Mouse (Mus musculus) erythroblast, embryonic 14.5 days (primary cell): ENCODE results near the gene Adap2. TPM values are rescaled to one million over a fixed set of nuclear protein-coding genes. Genes with fewer than 3 reads are reported as not detected.

ENCODE experiments used
- H3K27me3 ChIP-seq: 2 replicates; pipeline ENCODE4 v1.6.1; 2012; ENCODE audit warnings: inconsistent platforms; ENCODE audit not compliant: control insufficient read depth
- H3K36me3 ChIP-seq: 2 replicates; pipeline ENCODE4 v1.6.1; 2012; ENCODE audit warnings: mild to moderate bottlenecking, inconsistent platforms; ENCODE audit not compliant: control insufficient read depth
- H3K4me1 ChIP-seq: 2 replicates; pipeline ENCODE4 v1.6.1; 2012; ENCODE audit warnings: inconsistent platforms; ENCODE audit not compliant: control insufficient read depth
- H3K4me3 ChIP-seq: replicated peaks from 2 replicates; pipeline ENCODE3; 2012; ENCODE audit warnings: moderate library complexity, mild to moderate bottlenecking, inconsistent platforms
- H3K9me3 ChIP-seq: 2 replicates; pipeline ENCODE4 v1.6.1; 2012; ENCODE audit warnings: low read length, inconsistent platforms, mixed read lengths; ENCODE audit not compliant: control insufficient read depth
- GATA1 ChIP-seq: IDR thresholded peaks from 2 replicates; pipeline ENCODE4 v1.6.1; 2012; ENCODE audit warnings: low read length, inconsistent platforms, mixed read lengths
- TAL1 ChIP-seq: IDR thresholded peaks from 3 replicates; pipeline ENCODE4 v1.6.1; 2012; ENCODE audit warnings: low read length, inconsistent platforms, mixed read lengths
- polyA plus RNA-seq: library from polyadenylated mRNA; stranded (reverse); fragments of >175 nt; gene quantifications from 2 replicates; pipeline ENCODE4 v1.2.3, GENCODE M21; 2012

The Adap2 gene
- polyA plus RNA-seq, 1 experiment, result not detected

DNA sequence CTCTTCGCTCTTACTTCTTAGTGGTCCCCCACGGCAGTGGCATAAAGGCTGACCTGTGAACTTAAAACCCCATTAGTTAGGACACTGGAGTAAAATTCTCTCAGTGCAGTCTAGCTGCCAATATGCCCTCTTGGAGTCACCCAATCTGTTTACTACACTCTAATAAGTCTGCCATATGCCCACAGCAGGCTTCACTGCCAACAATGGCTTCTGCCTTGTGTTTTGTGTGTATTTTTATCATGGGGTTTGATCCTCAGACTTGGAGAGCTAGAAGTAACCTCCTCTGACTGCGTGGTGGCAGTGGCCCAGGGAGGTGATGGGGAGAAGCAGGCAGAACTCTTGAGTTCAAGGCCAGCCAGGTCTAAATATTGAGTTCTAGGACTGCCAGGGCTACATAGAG, 50.1 kb downstream of the Adap2 start:
- no peak for TF ChIP-seq GATA1
- TF ChIP-seq TAL1, result no peak
- Histone ChIP-seq H3K36me3 (no peaks in the 10 kb centered on the region), H3K4me3 (no peak overlapping the region), H3K9me3 (no peaks in the 10 kb centered on the region), H3K27me3 (peaks cover 2% of the 10 kb centered on the region; the same call in 1 of the 2 replicates), H3K4me1 (peaks cover 6% of the 10 kb centered on the region)

DNA sequence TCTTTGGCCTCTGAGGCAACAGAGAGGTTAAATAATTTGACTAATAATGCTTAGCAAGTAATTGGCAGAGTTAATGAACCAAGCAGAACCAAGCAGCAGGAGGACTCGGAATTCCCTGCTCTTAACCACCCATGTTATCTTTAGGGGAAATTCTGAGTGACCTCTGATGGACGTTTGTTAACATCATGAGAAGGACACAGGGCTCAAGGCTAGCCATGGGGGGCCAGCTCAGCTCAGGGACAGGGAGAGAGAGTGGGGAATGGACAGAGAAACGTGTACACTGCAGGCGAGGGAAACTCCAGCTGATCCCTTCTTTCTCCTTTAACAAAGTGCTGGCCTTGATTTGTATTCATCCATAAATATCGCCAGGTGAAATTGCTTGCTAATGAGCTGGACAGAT, 51.0 kb downstream of the Adap2 start:
- no peaks in the 10 kb centered on the region for H3K36me3 ChIP-seq
- H3K9me3 ChIP-seq, result no peaks in the 10 kb centered on the region
- H3K4me1 ChIP-seq, result peaks cover 12% of the 10 kb centered on the region
- no peak for TF ChIP-seq GATA1
- no peak for TF ChIP-seq TAL1
- H3K27me3 ChIP-seq, result peaks cover 2% of the 10 kb centered on the region; the same call in 1 of the 2 replicates
- no peak overlapping the region for H3K4me3 ChIP-seq

GRCm38 (mm10) chr11:80208465-80208859, 54.6 kb downstream of the Adap2 start:
- peak overlapping the region; percentile 90 for H3K4me3 ChIP-seq
- peaks cover 31% of the 10 kb centered on the region for H3K4me1 ChIP-seq
- TF ChIP-seq GATA1, result no peak
- TF ChIP-seq TAL1, result no peak
- peaks cover 2% of the 10 kb centered on the region; the same call in 1 of the 2 replicates for H3K27me3 ChIP-seq
- H3K36me3 ChIP-seq, result peaks cover 7% of the 10 kb centered on the region
- no peaks in the 10 kb centered on the region for H3K9me3 ChIP-seq

DNA sequence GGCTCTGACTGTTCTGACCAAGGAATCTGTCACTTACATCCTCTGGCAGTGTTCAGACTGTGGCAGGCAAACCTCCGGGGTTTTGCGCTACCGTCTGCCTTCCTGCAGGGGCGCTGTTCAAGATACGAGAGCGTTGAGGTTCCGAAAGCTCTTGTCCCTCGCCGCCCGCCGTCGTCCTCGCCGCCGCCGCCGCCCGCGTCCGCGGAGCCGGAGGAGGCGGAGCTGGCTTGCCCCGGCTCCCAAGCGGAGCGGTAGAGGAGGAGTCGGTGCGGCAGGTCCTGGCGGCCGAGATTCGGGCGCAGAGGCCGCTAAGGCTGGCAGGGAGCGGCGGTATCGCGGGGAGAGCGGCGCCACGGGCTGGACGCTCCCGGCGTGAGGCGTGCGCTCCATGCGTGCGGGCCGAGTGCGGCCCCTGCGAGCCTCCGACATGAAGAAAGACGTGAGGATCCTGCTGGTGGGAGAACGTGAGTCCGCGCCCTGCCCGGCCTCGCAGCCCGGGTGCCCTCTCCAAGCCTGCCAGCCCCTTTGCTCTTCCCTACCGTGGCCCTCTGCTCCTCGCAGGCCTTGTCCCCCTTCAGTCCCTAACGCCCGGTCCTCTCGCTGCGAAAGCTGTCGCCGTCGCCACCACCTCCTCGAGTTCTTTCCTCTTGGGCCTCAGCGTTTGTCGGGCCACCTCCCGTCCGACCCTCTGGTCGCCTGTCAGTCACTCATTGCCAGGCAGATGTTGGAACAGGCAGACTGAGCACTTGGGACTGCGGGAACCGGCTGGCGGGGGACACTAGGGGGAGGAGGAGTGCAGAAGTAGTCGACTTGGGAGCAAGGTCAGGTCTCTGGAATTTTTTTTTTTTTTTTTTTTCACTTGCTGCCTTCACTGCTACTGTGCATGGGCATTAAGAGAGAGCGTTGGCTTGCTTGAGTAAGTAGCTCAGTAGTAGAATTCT, 55.2 kb downstream of the Adap2 start, which contains the start of gene Rhot1:
TSS of gene Rhot1 (plus strand) at position 160 of the 941 bp plus-strand sequence.
- Histone ChIP-seq H3K4me1 (peaks cover 31% of the 10 kb centered on the region), H3K9me3 (no peaks in the 10 kb centered on the region), H3K27me3 (peaks cover 2% of the 10 kb centered on the region; the same call in 1 of the 2 replicates), H3K36me3 (peaks cover 10% of the 10 kb centered on the region), H3K4me3 (peak within 1 kb of the TSS; percentile 90)
- TF ChIP-seq GATA1, result no peak
- no peak for TF ChIP-seq TAL1

DNA sequence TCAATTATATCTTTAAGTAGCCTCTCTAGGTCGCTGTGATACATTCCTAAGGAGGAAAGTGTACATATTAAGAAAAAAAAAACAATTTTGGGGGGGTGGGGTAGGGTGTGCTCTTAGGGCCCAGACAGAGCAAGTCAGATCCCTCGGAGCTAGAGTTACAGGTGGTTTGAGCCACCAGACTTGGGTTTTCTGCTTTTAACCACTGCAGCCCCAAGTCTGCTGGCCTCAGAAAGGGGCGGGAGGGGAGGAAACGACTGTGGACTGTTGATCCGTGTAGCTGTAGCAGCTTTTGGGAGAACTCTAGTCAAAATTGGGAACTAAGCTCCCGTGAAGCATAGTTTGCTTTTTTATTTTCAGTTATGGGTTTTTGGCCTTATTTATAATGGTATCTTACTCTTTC, 56.4 kb downstream of the Adap2 start:
- H3K4me3 ChIP-seq, result peak overlapping the region; percentile 90
- no peaks in the 10 kb centered on the region for H3K9me3 ChIP-seq
- H3K27me3 ChIP-seq, result peaks cover 2% of the 10 kb centered on the region; the same call in 1 of the 2 replicates
- H3K36me3 ChIP-seq, result peaks cover 19% of the 10 kb centered on the region
- TF ChIP-seq GATA1, result no peak
- no peak for TF ChIP-seq TAL1
- H3K4me1 ChIP-seq, result peaks cover 31% of the 10 kb centered on the region

- Histone ChIP-seq H3K36me3 (peaks cover 24% of the 10 kb centered on the region), H3K9me3 (no peaks in the 10 kb centered on the region)
Measured at GRCm38 (mm10) chr11:80212282-80212681, 58.4 kb downstream of the Adap2 start.

DNA sequence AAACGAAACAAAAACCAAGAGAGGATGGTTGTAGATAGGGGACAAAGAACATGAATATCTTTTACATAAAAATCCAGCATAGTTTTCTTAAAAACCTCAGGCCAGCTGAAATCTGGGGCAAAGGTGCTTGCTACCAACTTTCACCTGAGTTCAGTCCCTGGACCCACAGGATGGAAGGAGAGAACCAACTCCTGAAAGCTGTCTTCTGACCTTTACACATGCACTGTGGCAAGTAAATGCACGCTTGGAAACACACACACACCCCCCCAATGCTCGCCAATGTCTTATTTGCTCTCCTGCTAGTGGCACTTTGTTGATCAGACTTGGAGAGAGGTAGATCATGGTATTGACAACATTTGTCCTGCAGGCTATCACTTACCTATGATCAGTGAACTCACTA, 61.4 kb downstream of the Adap2 start:
- TF ChIP-seq GATA1, result no peak
- TF ChIP-seq TAL1, result no peak
- no peaks in the 10 kb centered on the region for H3K9me3 ChIP-seq
- H3K36me3 ChIP-seq, result peaks cover 25% of the 10 kb centered on the region
- H3K27me3 ChIP-seq, result no peaks in the 10 kb centered on the region
- no peak overlapping the region for H3K4me3 ChIP-seq
- peaks cover 17% of the 10 kb centered on the region for H3K4me1 ChIP-seq

More at GRCm38 (mm10) chr11:80212282-80212681, 58.4 kb downstream of the Adap2 start:
- TF ChIP-seq GATA1, result no peak
- TF ChIP-seq TAL1, result no peak
- peaks cover 31% of the 10 kb centered on the region for H3K4me1 ChIP-seq
- H3K27me3 ChIP-seq, result peaks cover 2% of the 10 kb centered on the region; the same call in 1 of the 2 replicates
- no peak overlapping the region for H3K4me3 ChIP-seq

- Histone ChIP-seq H3K27me3 (no peaks in the 10 kb centered on the region), H3K4me1 (peaks cover 1% of the 10 kb centered on the region; the same call in 1 of the 2 replicates), H3K4me3 (no peak overlapping the region), H3K9me3 (no peaks in the 10 kb centered on the region), H3K36me3 (peaks cover 38% of the 10 kb centered on the region)
- no peak for TF ChIP-seq GATA1
Measured at GRCm38 (mm10) chr11:80218657-80219293, 64.9 kb downstream of the Adap2 start.

Other genes starting within 250 kb of the Adap2 start
- gene Utp6, start 191.7 kb upstream of the Adap2 start, polyA plus RNA-seq, result 0.19 and 0.37 TPM in 2 replicates
- 0.95 and 1.1 TPM in 2 replicates for gene Suz12, start 161.0 kb upstream of the Adap2 start, polyA plus RNA-seq
- 4.8 TPM in 2 replicates for gene Crlf3, start 73.1 kb upstream of the Adap2 start, polyA plus RNA-seq
- 0.20 and 0.47 TPM in 2 replicates for gene Atad5, start 64.7 kb upstream of the Adap2 start, polyA plus RNA-seq
- gene Tefm, start 11.9 kb upstream of the Adap2 start, polyA plus RNA-seq, result not detected in 2 replicates
- gene Rnf135, start 29.7 kb downstream of the Adap2 start, polyA plus RNA-seq, result 0.03 TPM in 1 of 2 replicates, not detected in the other
- gene Rhot1, start 54.9 kb downstream of the Adap2 start, polyA plus RNA-seq, result 0.09 and 0.19 TPM in 2 replicates
- gene Rhbdl3, start 146.8 kb downstream of the Adap2 start, polyA plus RNA-seq, result not detected in 2 replicates
- gene 5730455P16Rik, start 223.9 kb downstream of the Adap2 start, polyA plus RNA-seq, result 0.15 and 0.29 TPM in 2 replicates
- gene Zfp207, start 229.2 kb downstream of the Adap2 start, polyA plus RNA-seq, result 1.5 and 3.7 TPM in 2 replicates